Mouse (Mus musculus): ENCODE data around the gene Ahnak. TPM values are rescaled to one million over a fixed set of nuclear protein-coding genes. Genes with fewer than 3 reads are reported as not detected.

Gene Ahnak
- 2.6 and 3.7 TPM in 2 replicates for polyA plus RNA-seq (2014; fragmentation: Nextera tagmentation; extraction: Ambion mirVana)

- Histone ChIP-seq H3K9me3 (ENCODE audit: control insufficient read depth, low read length) (no peaks in the 10 kb centered on the region), H3K36me3 (ENCODE audit: control insufficient read depth, insufficient read depth, low read length) (no peaks in the 10 kb centered on the region), H3K4me1 (replicated peaks; ENCODE audit: control insufficient read depth, insufficient read depth, low read length) (peaks cover 24% of the 10 kb centered on the region), H3K27ac (ENCODE audit: low read depth, low read length) (peak within 1 kb of the TSS; percentile 56; the same call in 1 of the 2 replicates), H3K9ac (ENCODE audit: low read depth, low read length) (peak within 1 kb of the TSS; percentile 64), H3K27me3 (replicated peaks; ENCODE audit: control insufficient read depth, insufficient read depth, low read length) (peaks cover 35% of the 10 kb centered on the region), H3K4me3 (ENCODE audit: low read depth, low read length) (peak within 1 kb of the TSS; percentile 61), H3K4me2 (peak within 1 kb of the TSS; percentile 95)
- whole genome bisulfite sequencing = under 1% methylated on average over 42 of the region's 42 CpGs
- ATAC-seq (replicated peaks; ENCODE audit: low FRiP score) = peak; percentile 65
- peak; percentile 69 for DNase-seq (ENCODE audit: low spot score)
Measured at GRCm38 (mm10) chr19:8989066-8989566, at the start of gene Ahnak. Ahnak (plus strand) TSS chr19:8989284.

DNA sequence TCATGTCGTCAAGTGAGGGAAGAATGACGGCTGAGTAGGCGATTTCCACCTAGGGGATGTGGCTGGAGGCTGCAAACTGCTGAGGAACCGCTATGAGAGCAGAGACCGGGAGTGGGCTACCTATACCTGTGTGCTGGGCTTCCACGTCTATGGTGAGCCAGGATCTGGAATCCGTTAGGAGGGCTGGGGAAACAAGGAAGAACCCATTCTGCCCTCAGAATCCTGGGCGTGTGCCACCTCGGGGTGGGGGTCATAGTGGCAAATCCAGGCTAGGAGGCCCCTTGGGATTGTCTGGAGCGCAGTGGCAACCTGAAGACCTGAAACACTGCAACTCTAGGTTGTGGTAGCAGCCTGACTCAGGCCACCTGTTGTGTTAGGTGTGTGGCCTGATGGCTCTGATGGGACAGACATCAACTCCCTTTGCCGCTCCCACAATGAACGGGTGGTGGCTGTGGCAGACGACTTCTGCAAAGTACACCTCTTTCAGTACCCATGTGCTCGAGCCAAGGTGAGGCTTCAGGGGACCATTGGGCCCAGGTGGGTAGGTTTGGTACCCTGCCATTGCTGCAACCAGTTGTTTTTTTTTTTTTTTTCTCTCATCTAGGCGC lies 48.5 kb upstream of the Ahnak start:
- H3K36me3 ChIP-seq (ENCODE audit: control insufficient read depth, insufficient read depth, low read length) = peaks cover 24% of the 10 kb centered on the region
- H3K4me2 ChIP-seq = peak overlapping the region; percentile 75
- ATAC-seq (replicated peaks; ENCODE audit: low FRiP score) (no peak), DNase-seq (ENCODE audit: low spot score) (no peak)
- 83% methylated on average over 15 of the region's 15 CpGs for whole genome bisulfite sequencing
- no peaks in the 10 kb centered on the region for H3K27me3 ChIP-seq (replicated peaks; ENCODE audit: control insufficient read depth, insufficient read depth, low read length)
- H3K9ac ChIP-seq (ENCODE audit: low read depth, low read length) = peak overlapping the region; percentile 99
- H3K4me3 ChIP-seq (ENCODE audit: low read depth, low read length) = no peak overlapping the region
- H3K9me3 ChIP-seq (ENCODE audit: control insufficient read depth, low read length) = no peaks in the 10 kb centered on the region
- no peak overlapping the region for H3K27ac ChIP-seq (ENCODE audit: low read depth, low read length)
- peaks cover 37% of the 10 kb centered on the region for H3K4me1 ChIP-seq (replicated peaks; ENCODE audit: control insufficient read depth, insufficient read depth, low read length)

- WGBS = 51% methylated on average over 10 of the region's 10 CpGs
Measured at GRCm38 (mm10) chr19:8941136-8941514, 48.0 kb upstream of the Ahnak start.

DNA sequence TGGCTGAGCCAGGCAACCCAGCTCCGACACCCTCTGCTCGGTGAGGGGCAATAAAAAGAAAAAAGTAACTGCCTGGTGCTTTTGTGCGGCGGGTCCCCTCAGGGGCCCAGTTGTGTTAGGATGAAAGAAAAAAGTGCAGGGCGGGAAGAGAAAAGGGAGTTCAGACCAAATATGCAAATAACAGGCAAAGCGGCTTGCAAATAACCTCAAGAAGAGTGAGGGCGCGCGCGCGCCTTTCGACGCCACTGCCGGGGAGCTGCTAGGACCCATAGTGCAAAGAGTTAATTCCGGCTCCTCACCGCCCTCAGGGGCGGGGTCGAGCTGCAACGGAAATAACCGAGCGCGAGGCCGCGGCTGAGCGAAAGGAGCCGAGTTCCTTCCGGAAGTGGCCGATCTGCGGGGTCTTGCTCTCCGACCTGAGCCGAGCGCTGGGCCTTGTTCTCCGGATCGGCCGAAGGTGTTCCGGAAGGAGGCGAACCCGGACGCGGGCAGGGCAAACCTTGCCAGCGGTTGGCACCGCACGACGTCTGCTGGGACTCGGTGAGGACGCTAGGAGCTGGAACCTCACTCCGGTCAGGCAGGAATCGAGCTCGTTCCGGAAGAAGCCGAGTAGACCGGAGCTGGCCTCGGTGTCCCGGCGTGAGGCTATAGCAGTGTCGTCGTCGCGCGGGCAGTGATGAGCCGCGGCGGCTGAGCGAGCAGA lies 47.4 kb upstream of the Ahnak start, which contains the start of gene Mta2:
Gene Mta2 (plus strand): TSS at position 361 of the 703 bp plus-strand sequence.
- Histone ChIP-seq H3K4me1 (replicated peaks; ENCODE audit: control insufficient read depth, insufficient read depth, low read length) (peaks cover 41% of the 10 kb centered on the region), H3K36me3 (ENCODE audit: control insufficient read depth, insufficient read depth, low read length) (peaks cover 28% of the 10 kb centered on the region), H3K4me2 (peak within 1 kb of the TSS; percentile 75), H3K4me3 (ENCODE audit: low read depth, low read length) (peak within 1 kb of the TSS; percentile 90), H3K27ac (ENCODE audit: low read depth, low read length) (peak within 1 kb of the TSS; percentile 99), H3K9ac (ENCODE audit: low read depth, low read length) (peak within 1 kb of the TSS; percentile 99), H3K9me3 (ENCODE audit: control insufficient read depth, low read length) (no peaks in the 10 kb centered on the region), H3K27me3 (replicated peaks; ENCODE audit: control insufficient read depth, insufficient read depth, low read length) (no peaks in the 10 kb centered on the region)
- under 1% methylated on average over 64 of the region's 64 CpGs for WGBS
- DNase-seq (ENCODE audit: low spot score) = peak; percentile 98
- peak; percentile 90 for ATAC-seq (replicated peaks; ENCODE audit: low FRiP score)

More at GRCm38 (mm10) chr19:8941136-8941514, 48.0 kb upstream of the Ahnak start:
- peaks cover 41% of the 10 kb centered on the region for H3K4me1 ChIP-seq (replicated peaks; ENCODE audit: control insufficient read depth, insufficient read depth, low read length)
- no peaks in the 10 kb centered on the region for H3K27me3 ChIP-seq (replicated peaks; ENCODE audit: control insufficient read depth, insufficient read depth, low read length)
- peak; percentile 4; the same call in 1 of the 2 replicates for ATAC-seq (replicated peaks; ENCODE audit: low FRiP score)
- no peaks in the 10 kb centered on the region for H3K9me3 ChIP-seq (ENCODE audit: control insufficient read depth, low read length)
- H3K27ac ChIP-seq (ENCODE audit: low read depth, low read length) = peak overlapping the region; percentile 99
- DNase-seq (ENCODE audit: low spot score) = no peak
- H3K36me3 ChIP-seq (ENCODE audit: control insufficient read depth, insufficient read depth, low read length) = peaks cover 29% of the 10 kb centered on the region
- peak overlapping the region; percentile 90 for H3K4me3 ChIP-seq (ENCODE audit: low read depth, low read length)
- peak overlapping the region; percentile 75 for H3K4me2 ChIP-seq
- peak overlapping the region; percentile 99 for H3K9ac ChIP-seq (ENCODE audit: low read depth, low read length)

DNA sequence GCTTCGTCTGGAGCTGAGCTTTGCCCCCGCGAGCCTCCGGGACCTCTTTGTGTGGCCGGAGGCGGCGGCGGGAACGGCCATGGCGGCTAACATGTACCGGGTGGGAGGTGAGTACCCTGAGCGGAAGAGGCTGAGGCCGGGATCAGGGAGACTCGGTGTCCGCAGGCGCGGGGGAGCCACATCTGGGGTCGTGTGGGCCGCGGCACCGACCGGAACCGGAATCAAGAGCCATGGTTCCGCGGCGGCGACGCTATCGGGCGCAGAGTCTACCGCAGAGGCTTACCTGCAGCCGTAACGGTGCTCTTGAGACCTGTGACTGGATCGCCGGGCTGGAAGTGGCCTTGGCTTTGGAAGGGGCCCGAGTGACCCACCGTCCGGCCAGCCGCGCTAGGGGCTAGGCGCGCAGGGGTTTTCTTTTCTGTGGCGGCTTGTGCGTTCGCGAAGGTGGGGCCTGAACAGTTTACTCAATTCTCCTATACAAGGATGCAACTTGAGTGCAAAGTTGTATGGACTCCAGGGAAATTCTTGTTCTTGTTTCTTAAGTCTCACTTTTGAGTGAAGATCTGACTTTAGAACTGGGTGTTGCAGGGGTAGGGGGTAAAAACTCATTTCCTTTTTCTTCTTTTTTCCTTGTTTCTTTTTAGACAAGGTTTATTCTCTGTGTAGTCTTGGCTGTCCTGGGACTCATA lies 46.7 kb upstream of the Ahnak start:
- H3K36me3 ChIP-seq (ENCODE audit: control insufficient read depth, insufficient read depth, low read length) = peaks cover 32% of the 10 kb centered on the region

DNA sequence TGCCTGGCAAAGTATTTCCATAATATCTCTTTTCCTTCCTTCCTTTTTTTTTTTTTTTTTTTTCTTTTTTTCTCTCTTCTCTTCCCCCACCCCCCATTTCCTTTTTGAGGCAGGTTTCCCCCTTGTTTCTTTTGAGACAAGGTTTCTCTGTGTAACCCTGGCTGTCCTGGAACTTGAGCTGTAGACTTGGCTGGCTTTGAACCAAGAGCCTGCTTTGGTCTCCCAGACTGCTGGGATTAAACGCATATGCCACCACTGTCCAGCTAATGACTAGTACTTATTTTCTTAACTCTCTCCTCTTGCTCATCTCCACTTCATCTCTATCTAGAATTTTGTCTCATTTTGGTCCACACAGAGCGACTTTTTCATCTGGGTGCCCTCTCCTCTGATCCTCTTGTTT lies 46.0 kb upstream of the Ahnak start:
- peak overlapping the region; percentile 99 for H3K9ac ChIP-seq (ENCODE audit: low read depth, low read length)
- peak overlapping the region; percentile 75 for H3K4me2 ChIP-seq
- peaks cover 35% of the 10 kb centered on the region for H3K36me3 ChIP-seq (ENCODE audit: control insufficient read depth, insufficient read depth, low read length)
- peak overlapping the region; percentile 99 for H3K27ac ChIP-seq (ENCODE audit: low read depth, low read length)
- ATAC-seq (replicated peaks; ENCODE audit: low FRiP score) = no peak
- no peaks in the 10 kb centered on the region for H3K27me3 ChIP-seq (replicated peaks; ENCODE audit: control insufficient read depth, insufficient read depth, low read length)
- H3K4me3 ChIP-seq (ENCODE audit: low read depth, low read length) = peak overlapping the region; percentile 90
- WGBS = 57% methylated on average over 2 of the region's 2 CpGs
- H3K9me3 ChIP-seq (ENCODE audit: control insufficient read depth, low read length) = no peaks in the 10 kb centered on the region
- DNase-seq (ENCODE audit: low spot score) = no peak
- H3K4me1 ChIP-seq (replicated peaks; ENCODE audit: control insufficient read depth, insufficient read depth, low read length) = peaks cover 41% of the 10 kb centered on the region

More for the DNA sequence above, 46.7 kb upstream of the Ahnak start:
- ATAC-seq (replicated peaks; ENCODE audit: low FRiP score) (peak; percentile 37), DNase-seq (ENCODE audit: low spot score) (no peak)
- Histone ChIP-seq H3K9me3 (ENCODE audit: control insufficient read depth, low read length) (no peaks in the 10 kb centered on the region), H3K4me2 (peak overlapping the region; percentile 75), H3K4me1 (replicated peaks; ENCODE audit: control insufficient read depth, insufficient read depth, low read length) (peaks cover 41% of the 10 kb centered on the region), H3K9ac (ENCODE audit: low read depth, low read length) (peak overlapping the region; percentile 99), H3K4me3 (ENCODE audit: low read depth, low read length) (peak overlapping the region; percentile 90), H3K27me3 (replicated peaks; ENCODE audit: control insufficient read depth, insufficient read depth, low read length) (no peaks in the 10 kb centered on the region), H3K27ac (ENCODE audit: low read depth, low read length) (peak overlapping the region; percentile 99)
- WGBS = under 1% methylated on average over 46 of the region's 46 CpGs

- Histone ChIP-seq H3K36me3 (ENCODE audit: control insufficient read depth, insufficient read depth, low read length) (peaks cover 43% of the 10 kb centered on the region), H3K9ac (ENCODE audit: low read depth, low read length) (peak overlapping the region; percentile 99), H3K4me3 (ENCODE audit: low read depth, low read length) (peak overlapping the region; percentile 90), H3K27ac (ENCODE audit: low read depth, low read length) (peak overlapping the region; percentile 99), H3K27me3 (replicated peaks; ENCODE audit: control insufficient read depth, insufficient read depth, low read length) (no peaks in the 10 kb centered on the region), H3K4me2 (peak overlapping the region; percentile 75), H3K9me3 (ENCODE audit: control insufficient read depth, low read length) (no peaks in the 10 kb centered on the region), H3K4me1 (replicated peaks; ENCODE audit: control insufficient read depth, insufficient read depth, low read length) (peaks cover 41% of the 10 kb centered on the region)
- ATAC-seq (replicated peaks; ENCODE audit: low FRiP score) (peak; percentile 53), DNase-seq (ENCODE audit: low spot score) (no peak)
- WGBS = 34% methylated on average over 5 of the region's 5 CpGs
Measured at GRCm38 (mm10) chr19:8944062-8944461, 45.0 kb upstream of the Ahnak start.

DNA sequence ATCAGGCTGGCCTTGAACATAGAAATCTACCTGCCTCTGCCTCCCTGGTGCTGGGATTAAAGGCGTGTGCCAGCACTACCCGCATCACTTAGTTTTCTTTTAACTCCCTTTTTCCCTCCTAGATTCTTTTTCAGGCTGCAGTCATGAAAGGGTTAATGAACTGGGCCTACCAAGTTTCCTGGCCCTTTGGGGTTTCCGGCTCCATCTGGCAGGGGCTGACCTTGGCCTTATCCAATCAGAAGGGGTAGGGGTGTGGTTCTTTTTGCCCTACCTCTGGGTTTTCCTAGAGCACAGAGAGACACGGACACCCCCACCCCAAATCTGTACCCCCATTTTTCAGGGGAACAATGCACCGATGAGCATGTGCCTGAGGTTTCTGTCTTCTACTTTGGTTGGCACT lies 44.3 kb upstream of the Ahnak start:
- peak overlapping the region; percentile 99; the same call in 1 of the 2 replicates for H3K27ac ChIP-seq (ENCODE audit: low read depth, low read length)
- no peak overlapping the region; the same call in 1 of the 2 replicates for H3K9ac ChIP-seq (ENCODE audit: low read depth, low read length)
- H3K4me2 ChIP-seq = peak overlapping the region; percentile 75
- H3K27me3 ChIP-seq (replicated peaks; ENCODE audit: control insufficient read depth, insufficient read depth, low read length) = no peaks in the 10 kb centered on the region
- WGBS = 40% methylated on average over 5 of the region's 5 CpGs
- ATAC-seq (replicated peaks; ENCODE audit: low FRiP score) = no peak
- H3K9me3 ChIP-seq (ENCODE audit: control insufficient read depth, low read length) = no peaks in the 10 kb centered on the region
- DNase-seq (ENCODE audit: low spot score) = peak; percentile 71
- peaks cover 41% of the 10 kb centered on the region for H3K4me1 ChIP-seq (replicated peaks; ENCODE audit: control insufficient read depth, insufficient read depth, low read length)
- peak overlapping the region; percentile 90 for H3K4me3 ChIP-seq (ENCODE audit: low read depth, low read length)
- peaks cover 45% of the 10 kb centered on the region for H3K36me3 ChIP-seq (ENCODE audit: control insufficient read depth, insufficient read depth, low read length)
